Mouse (Mus musculus): ENCODE results near the gene Gpr26. TPM values are rescaled to one million over a fixed set of nuclear protein-coding genes. Genes with fewer than 3 reads are reported as not detected.

The Gpr26 gene
- polyA plus RNA-seq (2015; fragmentation: Nextera tagmentation; extraction: Ambion mirVana) = not detected in 2 replicates

GRCm38 (mm10) chr7:131966023-131966915 is at the start of gene Gpr26:
Gene Gpr26, plus strand, starts transcription at chr7:131966460.
- H3K27me3 ChIP-seq (ENCODE audit: insufficient read depth, low read length) = peaks cover 47% of the 10 kb centered on the region
- H3K9me3 ChIP-seq (ENCODE audit: low read length) = no peaks in the 10 kb centered on the region
- no peak for ATAC-seq (ENCODE audit: low FRiP score, low TSS enrichment)
- no peaks in the 10 kb centered on the region for H3K36me3 ChIP-seq (ENCODE audit: insufficient read depth, low read length)
- H3K9ac ChIP-seq (replicated peaks; ENCODE audit: low read length) = no peak within 1 kb of the TSS
- H3K4me2 ChIP-seq (replicated peaks; ENCODE audit: low read depth, low read length) = peak within 1 kb of the TSS; percentile 27; the same call in 1 of the 2 replicates
- WGBS = 2% methylated on average over 26 of the region's 32 CpGs
- no peaks in the 10 kb centered on the region for H3K4me1 ChIP-seq (ENCODE audit: insufficient read depth, low read length)
- H3K4me3 ChIP-seq (ENCODE audit: low read length) = no peak within 1 kb of the TSS
- H3K27ac ChIP-seq (ENCODE audit: low read length) = no peak within 1 kb of the TSS

- Histone ChIP-seq H3K36me3 (ENCODE audit: insufficient read depth, low read length) (no peaks in the 10 kb centered on the region), H3K27ac (ENCODE audit: low read length) (no peak overlapping the region), H3K4me2 (replicated peaks; ENCODE audit: low read depth, low read length) (no peak overlapping the region), H3K9ac (replicated peaks; ENCODE audit: low read length) (no peak overlapping the region), H3K4me1 (ENCODE audit: insufficient read depth, low read length) (peaks cover 8% of the 10 kb centered on the region; the same call in 1 of the 2 replicates), H3K27me3 (ENCODE audit: insufficient read depth, low read length) (no peaks in the 10 kb centered on the region), H3K9me3 (ENCODE audit: low read length) (no peaks in the 10 kb centered on the region), H3K4me3 (ENCODE audit: low read length) (no peak overlapping the region)
- 48% methylated on average over 7 of the region's 7 CpGs for WGBS
- ATAC-seq (ENCODE audit: low FRiP score, low TSS enrichment) = no peak
These were observed 48.9 kb upstream of the Gpr26 start for GRCm38 (mm10) chr7:131917384-131917783.

GRCm38 (mm10) chr7:131927288-131928050 is 38.8 kb upstream of the Gpr26 start:
- H3K4me1 ChIP-seq (ENCODE audit: insufficient read depth, low read length) = peaks cover 4% of the 10 kb centered on the region; the same call in 1 of the 2 replicates

GRCm38 (mm10) chr7:131937611-131938010 is 28.6 kb upstream of the Gpr26 start:
- no peaks in the 10 kb centered on the region for H3K4me1 ChIP-seq (ENCODE audit: insufficient read depth, low read length)

More at GRCm38 (mm10) chr7:131927288-131928050, 38.8 kb upstream of the Gpr26 start:
- no peak overlapping the region for H3K27ac ChIP-seq (ENCODE audit: low read length)
- H3K9me3 ChIP-seq (ENCODE audit: low read length) = no peaks in the 10 kb centered on the region
- ATAC-seq (ENCODE audit: low FRiP score, low TSS enrichment) = peak; percentile 39; the same call in 1 of the 2 replicates
- H3K9ac ChIP-seq (replicated peaks; ENCODE audit: low read length) = no peak overlapping the region
- no peaks in the 10 kb centered on the region for H3K36me3 ChIP-seq (ENCODE audit: insufficient read depth, low read length)
- H3K27me3 ChIP-seq (ENCODE audit: insufficient read depth, low read length) = no peaks in the 10 kb centered on the region
- 26% methylated on average over 9 of the region's 9 CpGs for WGBS
- no peak overlapping the region for H3K4me3 ChIP-seq (ENCODE audit: low read length)
- no peak overlapping the region for H3K4me2 ChIP-seq (replicated peaks; ENCODE audit: low read depth, low read length)

GRCm38 (mm10) chr7:131951131-131951530 is 15.1 kb upstream of the Gpr26 start:
- Histone ChIP-seq H3K9me3 (ENCODE audit: low read length) (no peaks in the 10 kb centered on the region), H3K27me3 (ENCODE audit: insufficient read depth, low read length) (no peaks in the 10 kb centered on the region), H3K27ac (ENCODE audit: low read length) (no peak overlapping the region), H3K9ac (replicated peaks; ENCODE audit: low read length) (no peak overlapping the region), H3K4me2 (replicated peaks; ENCODE audit: low read depth, low read length) (no peak overlapping the region), H3K4me1 (ENCODE audit: insufficient read depth, low read length) (no peaks in the 10 kb centered on the region), H3K36me3 (ENCODE audit: insufficient read depth, low read length) (no peaks in the 10 kb centered on the region), H3K4me3 (ENCODE audit: low read length) (no peak overlapping the region)
- whole genome bisulfite sequencing = 63% methylated on average over 5 of the region's 5 CpGs
- ATAC-seq (ENCODE audit: low FRiP score, low TSS enrichment) = no peak

More at GRCm38 (mm10) chr7:131937611-131938010, 28.6 kb upstream of the Gpr26 start:
- no peak overlapping the region for H3K27ac ChIP-seq (ENCODE audit: low read length)
- no peak for ATAC-seq (ENCODE audit: low FRiP score, low TSS enrichment)
- no peaks in the 10 kb centered on the region for H3K27me3 ChIP-seq (ENCODE audit: insufficient read depth, low read length)
- WGBS = 71% methylated on average over 3 of the region's 3 CpGs
- H3K4me3 ChIP-seq (ENCODE audit: low read length) = no peak overlapping the region
- no peaks in the 10 kb centered on the region for H3K36me3 ChIP-seq (ENCODE audit: insufficient read depth, low read length)
- no peaks in the 10 kb centered on the region for H3K9me3 ChIP-seq (ENCODE audit: low read length)
- H3K9ac ChIP-seq (replicated peaks; ENCODE audit: low read length) = no peak overlapping the region
- H3K4me2 ChIP-seq (replicated peaks; ENCODE audit: low read depth, low read length) = no peak overlapping the region

GRCm38 (mm10) chr7:131953402-131953801 is 12.9 kb upstream of the Gpr26 start:
- H3K4me3 ChIP-seq (ENCODE audit: low read length) = no peak overlapping the region

GRCm38 (mm10) chr7:131958705-131959104 is 7.6 kb upstream of the Gpr26 start:
- H3K9me3 ChIP-seq (ENCODE audit: low read length) = no peaks in the 10 kb centered on the region
- no peaks in the 10 kb centered on the region for H3K36me3 ChIP-seq (ENCODE audit: insufficient read depth, low read length)
- WGBS = 82% methylated on average over 1 of the region's 1 CpGs
- H3K27me3 ChIP-seq (ENCODE audit: insufficient read depth, low read length) = no peaks in the 10 kb centered on the region
- no peak overlapping the region for H3K4me3 ChIP-seq (ENCODE audit: low read length)
- H3K4me1 ChIP-seq (ENCODE audit: insufficient read depth, low read length) = no peaks in the 10 kb centered on the region
- no peak overlapping the region for H3K4me2 ChIP-seq (replicated peaks; ENCODE audit: low read depth, low read length)
- H3K9ac ChIP-seq (replicated peaks; ENCODE audit: low read length) = no peak overlapping the region
- H3K27ac ChIP-seq (ENCODE audit: low read length) = no peak overlapping the region
- no peak for ATAC-seq (ENCODE audit: low FRiP score, low TSS enrichment)

More at GRCm38 (mm10) chr7:131953402-131953801, 12.9 kb upstream of the Gpr26 start:
- no peaks in the 10 kb centered on the region for H3K36me3 ChIP-seq (ENCODE audit: insufficient read depth, low read length)
- H3K27me3 ChIP-seq (ENCODE audit: insufficient read depth, low read length) = no peaks in the 10 kb centered on the region
- 74% methylated on average over 3 of the region's 3 CpGs for WGBS
- H3K27ac ChIP-seq (ENCODE audit: low read length) = no peak overlapping the region
- ATAC-seq (ENCODE audit: low FRiP score, low TSS enrichment) = no peak
- no peak overlapping the region for H3K4me2 ChIP-seq (replicated peaks; ENCODE audit: low read depth, low read length)
- no peaks in the 10 kb centered on the region for H3K4me1 ChIP-seq (ENCODE audit: insufficient read depth, low read length)
- H3K9ac ChIP-seq (replicated peaks; ENCODE audit: low read length) = no peak overlapping the region
- no peaks in the 10 kb centered on the region for H3K9me3 ChIP-seq (ENCODE audit: low read length)

- 25% methylated on average over 6 of the region's 6 CpGs for WGBS
- H3K9me3 ChIP-seq (ENCODE audit: low read length) = no peaks in the 10 kb centered on the region
- peaks cover 9% of the 10 kb centered on the region for H3K27me3 ChIP-seq (ENCODE audit: insufficient read depth, low read length)
- H3K4me2 ChIP-seq (replicated peaks; ENCODE audit: low read depth, low read length) = no peak overlapping the region
- no peak for ATAC-seq (ENCODE audit: low FRiP score, low TSS enrichment)
- H3K9ac ChIP-seq (replicated peaks; ENCODE audit: low read length) = no peak overlapping the region
- no peaks in the 10 kb centered on the region for H3K4me1 ChIP-seq (ENCODE audit: insufficient read depth, low read length)
- H3K4me3 ChIP-seq (ENCODE audit: low read length) = no peak overlapping the region
- no peak overlapping the region for H3K27ac ChIP-seq (ENCODE audit: low read length)
- H3K36me3 ChIP-seq (ENCODE audit: insufficient read depth, low read length) = no peaks in the 10 kb centered on the region
These were observed 5.7 kb upstream of the Gpr26 start for GRCm38 (mm10) chr7:131960551-131960950.

GRCm38 (mm10) chr7:131966916-131967494 is 745 bp downstream of the Gpr26 start:
- H3K27ac ChIP-seq (ENCODE audit: low read length) = no peak overlapping the region
- H3K4me3 ChIP-seq (ENCODE audit: low read length) = no peak overlapping the region
- H3K4me2 ChIP-seq (replicated peaks; ENCODE audit: low read depth, low read length) = peak overlapping the region; percentile 27; the same call in 1 of the 2 replicates
- WGBS = 7% methylated on average over 54 of the region's 57 CpGs
- H3K36me3 ChIP-seq (ENCODE audit: insufficient read depth, low read length) = no peaks in the 10 kb centered on the region
- H3K27me3 ChIP-seq (ENCODE audit: insufficient read depth, low read length) = peaks cover 47% of the 10 kb centered on the region
- no peaks in the 10 kb centered on the region for H3K9me3 ChIP-seq (ENCODE audit: low read length)
- no peak overlapping the region for H3K9ac ChIP-seq (replicated peaks; ENCODE audit: low read length)
- no peak for ATAC-seq (ENCODE audit: low FRiP score, low TSS enrichment)
- no peaks in the 10 kb centered on the region for H3K4me1 ChIP-seq (ENCODE audit: insufficient read depth, low read length)
